Mouse (Mus musculus) heart, adult 2 months (tissue): ENCODE results near the gene Npc1l1.

Source experiments
- CTCF ChIP-seq: fragments of 200-600 bp; IDR thresholded peaks from 2 replicates; pipeline ENCODE4 v1.8.1; 2022; ENCODE audit warnings: antibody characterized with exemption, mild to moderate bottlenecking, moderate library complexity
- EP300 ChIP-seq: fragments of 200-500 bp; IDR thresholded peaks from 2 replicates; pipeline ENCODE4 v1.6.1; 2011; ENCODE audit warnings: low read depth, low read length, control low read depth; ENCODE audit not compliant: insufficient read depth

DNA sequence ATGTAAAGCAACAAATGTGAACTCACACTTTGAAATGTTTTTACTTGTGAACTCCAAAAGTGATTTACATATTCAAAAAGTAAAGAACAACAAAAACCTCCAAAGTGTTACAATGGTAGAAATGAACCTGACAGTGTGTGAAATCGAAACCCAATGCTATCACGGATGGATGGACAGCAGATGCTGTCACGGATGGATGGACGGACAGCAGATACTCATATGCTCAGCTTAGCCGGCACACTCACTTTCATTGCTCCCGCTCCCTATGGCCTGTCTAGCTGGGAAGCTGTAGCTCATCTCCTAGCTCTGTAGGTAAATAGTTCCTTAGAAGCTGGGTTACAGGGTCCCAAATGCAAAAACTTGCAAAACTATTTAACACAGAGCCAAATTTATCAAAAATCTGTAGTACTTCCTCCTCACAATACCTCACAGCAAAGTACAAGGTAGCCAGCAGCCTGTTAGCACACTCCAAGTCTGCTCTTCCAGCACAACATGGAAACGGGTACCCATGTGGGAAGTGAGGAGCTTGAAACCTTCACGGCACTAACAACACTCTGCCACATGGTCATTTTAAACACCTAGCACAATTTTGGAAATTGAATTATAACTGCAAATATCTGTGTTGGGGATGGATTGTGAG lies 52.0 kb downstream of the Npc1l1 start:
- no peak for TF ChIP-seq EP300
- TF ChIP-seq CTCF: no peak
